Mouse (Mus musculus): ENCODE data around the gene 1700017D01Rik. TPM values are rescaled to one million over a fixed set of nuclear protein-coding genes. Genes with fewer than 3 reads are reported as not detected.
A peak's percentile ranks its signal among the peaks of the same experiment; 100 is the strongest.

1700017D01Rik gene
- polyA plus RNA-seq, 1 experiment = not detected

- TF ChIP-seq CTCF (IDR thresholded peaks at IDR 0.05; ENCODE audit: extremely low read depth, insufficient read depth, low read length) = no peak
- TF ChIP-seq POLR2A (IDR thresholded peaks at IDR 0.05; ENCODE audit: extremely low read depth, insufficient read depth, low read length) = no peak
These were observed 81.2 kb downstream of the 1700017D01Rik start for GRCm38 (mm10) chr19:11049426-11049825.

GRCm38 (mm10) chr19:11048503-11048902, 82.2 kb downstream of the 1700017D01Rik start:
- TF ChIP-seq CTCF (IDR thresholded peaks at IDR 0.05; ENCODE audit: extremely low read depth, insufficient read depth, low read length) (no peak), POLR2A (IDR thresholded peaks at IDR 0.05; ENCODE audit: extremely low read depth, insufficient read depth, low read length) (no peak)
- H3K27ac ChIP-seq (ENCODE audit: insufficient read depth, low read length) = peak overlapping the region; percentile 40; the same call in 1 of the 2 replicates
- no peaks in the 10 kb centered on the region for H3K4me1 ChIP-seq (ENCODE audit: control insufficient read depth, insufficient read depth, low read length)
- no peak overlapping the region for H3K4me3 ChIP-seq (ENCODE audit: insufficient read depth, low read length)

More at GRCm38 (mm10) chr19:11049426-11049825, 81.2 kb downstream of the 1700017D01Rik start:
- Histone ChIP-seq H3K4me3 (ENCODE audit: insufficient read depth, low read length) (no peak overlapping the region), H3K4me1 (ENCODE audit: control insufficient read depth, insufficient read depth, low read length) (no peaks in the 10 kb centered on the region), H3K27ac (ENCODE audit: insufficient read depth, low read length) (no peak overlapping the region)

GRCm38 (mm10) chr19:11048009-11048408, 82.7 kb downstream of the 1700017D01Rik start:
- Histone ChIP-seq H3K27ac (ENCODE audit: insufficient read depth, low read length) (peak overlapping the region; percentile 40; the same call in 1 of the 2 replicates), H3K4me3 (ENCODE audit: insufficient read depth, low read length) (no peak overlapping the region), H3K4me1 (ENCODE audit: control insufficient read depth, insufficient read depth, low read length) (no peaks in the 10 kb centered on the region)
- TF ChIP-seq POLR2A (IDR thresholded peaks at IDR 0.05; ENCODE audit: extremely low read depth, insufficient read depth, low read length) = no peak
- TF ChIP-seq CTCF (IDR thresholded peaks at IDR 0.05; ENCODE audit: extremely low read depth, insufficient read depth, low read length) = no peak

Other genes starting within 250 kb of the 1700017D01Rik start
- gene Tmem109, start 248.9 kb downstream of the 1700017D01Rik start, polyA plus RNA-seq (2012; rRNA removed) = 61.9 and 63.5 TPM in 2 replicates
- gene Prpf19, start 235.6 kb downstream of the 1700017D01Rik start, polyA plus RNA-seq (2012; rRNA removed) = 219 and 221 TPM in 2 replicates
- gene Zp1, start 210.2 kb downstream of the 1700017D01Rik start, polyA plus RNA-seq (2012; rRNA removed) = not detected in 2 replicates
- gene Ptgdr2, start 193.7 kb downstream of the 1700017D01Rik start, polyA plus RNA-seq (2012; rRNA removed) = 0.11 and 0.21 TPM in 2 replicates
- 5.0 and 5.5 TPM in 2 replicates for gene Ccdc86, start 181.6 kb downstream of the 1700017D01Rik start, polyA plus RNA-seq (2012; rRNA removed)
- not detected in 2 replicates for gene Ms4a10, start 156.2 kb downstream of the 1700017D01Rik start, polyA plus RNA-seq (2012; rRNA removed)
- gene Ms4a15, start 137.6 kb downstream of the 1700017D01Rik start, polyA plus RNA-seq (2012; rRNA removed) = not detected in 2 replicates
- gene Ms4a18, start 112.8 kb downstream of the 1700017D01Rik start, polyA plus RNA-seq (2012; rRNA removed) = not detected in 2 replicates
- gene Ms4a8a, start 49.8 kb downstream of the 1700017D01Rik start, polyA plus RNA-seq (2012; rRNA removed) = 0.11 and 0.13 TPM in 2 replicates
- gene 1700025F22Rik, start 34.4 kb upstream of the 1700017D01Rik start, polyA plus RNA-seq (2012; rRNA removed) = not detected in 2 replicates
- gene Ms4a13, start 65.9 kb upstream of the 1700017D01Rik start, polyA plus RNA-seq (2012; rRNA removed) = not detected in 2 replicates
- gene Ms4a12, start 101.6 kb upstream of the 1700017D01Rik start, polyA plus RNA-seq (2012; rRNA removed) = not detected in 2 replicates
- gene Ms4a1, start 135.4 kb upstream of the 1700017D01Rik start, polyA plus RNA-seq (2012; rRNA removed) = 0.04 and 0.10 TPM in 2 replicates
- gene Ms4a5, start 153.0 kb upstream of the 1700017D01Rik start, polyA plus RNA-seq (2012; rRNA removed) = not detected in 2 replicates
- gene Ms4a14, start 183.6 kb upstream of the 1700017D01Rik start, polyA plus RNA-seq (2012; rRNA removed) = 0.08 and 0.15 TPM in 2 replicates
- 0.66 and 1.0 TPM in 2 replicates for gene Ms4a7, start 205.3 kb upstream of the 1700017D01Rik start, polyA plus RNA-seq (2012; rRNA removed)
- 0.17 and 0.21 TPM in 2 replicates for gene Ms4a4a, start 244.6 kb upstream of the 1700017D01Rik start, polyA plus RNA-seq (2012; rRNA removed)

Data from cortical plate, adult 2 months (tissue).